Mouse (Mus musculus) heart, adult 2 months (tissue): ENCODE results near the gene Casq1.

Experiments
- CTCF ChIP-seq: fragments of 200-600 bp; IDR thresholded peaks from 2 replicates; pipeline ENCODE4 v1.8.1; 2022; ENCODE audit warnings: antibody characterized with exemption, mild to moderate bottlenecking, moderate library complexity
- EP300 ChIP-seq: fragments of 200-500 bp; IDR thresholded peaks from 2 replicates; pipeline ENCODE4 v1.6.1; 2011; ENCODE audit warnings: low read depth, low read length, control low read depth; ENCODE audit not compliant: insufficient read depth

DNA sequence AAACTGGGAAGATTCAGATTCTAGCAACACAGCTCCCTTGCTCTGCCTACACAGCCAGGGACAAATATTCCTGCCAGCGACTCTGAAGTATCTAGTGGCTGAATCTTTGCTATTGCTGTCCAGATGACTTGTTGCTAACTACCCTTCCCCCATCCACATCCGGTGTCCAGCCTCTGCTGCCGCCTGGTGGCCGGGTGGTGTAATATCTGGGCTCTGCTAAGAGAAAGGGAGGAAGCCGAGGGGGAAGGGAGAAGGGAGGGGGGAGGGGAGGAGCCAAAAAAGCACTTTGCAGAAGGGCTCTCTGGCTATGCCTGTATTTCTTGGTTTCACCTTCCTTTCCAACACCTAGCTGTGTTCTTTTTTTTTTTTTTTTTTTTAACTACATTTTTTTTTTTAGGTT, 2.5 kb downstream of the Casq1 start:
- TF ChIP-seq CTCF (peak; percentile 76), EP300 (peak; percentile 99)
